Mouse (Mus musculus): ENCODE results near the gene Magi1.
A peak's percentile ranks its signal among the peaks of the same experiment; 100 is the strongest.

Magi1 gene

DNA sequence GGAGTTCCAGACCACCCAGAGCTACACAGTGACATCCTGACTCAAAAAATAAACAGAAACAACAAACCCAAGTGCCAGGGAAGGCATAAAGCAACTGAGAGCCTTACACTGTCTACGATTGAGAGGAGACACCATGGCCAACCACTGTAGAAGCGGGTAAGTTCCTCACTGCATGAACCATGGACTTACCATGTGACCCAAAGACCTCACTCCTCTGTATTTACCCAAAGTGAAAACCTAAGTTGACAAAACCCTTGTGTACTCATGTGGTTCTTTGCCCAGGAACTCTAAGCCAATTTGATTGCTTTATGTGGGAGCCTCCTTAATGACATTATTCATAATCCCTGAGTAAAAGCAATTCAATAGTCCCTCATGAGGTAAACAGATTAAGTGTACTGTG lies 382.3 kb downstream of the Magi1 start:
- DNase-seq (ENCODE audit: low read depth, low spot score) = no peak

DNA sequence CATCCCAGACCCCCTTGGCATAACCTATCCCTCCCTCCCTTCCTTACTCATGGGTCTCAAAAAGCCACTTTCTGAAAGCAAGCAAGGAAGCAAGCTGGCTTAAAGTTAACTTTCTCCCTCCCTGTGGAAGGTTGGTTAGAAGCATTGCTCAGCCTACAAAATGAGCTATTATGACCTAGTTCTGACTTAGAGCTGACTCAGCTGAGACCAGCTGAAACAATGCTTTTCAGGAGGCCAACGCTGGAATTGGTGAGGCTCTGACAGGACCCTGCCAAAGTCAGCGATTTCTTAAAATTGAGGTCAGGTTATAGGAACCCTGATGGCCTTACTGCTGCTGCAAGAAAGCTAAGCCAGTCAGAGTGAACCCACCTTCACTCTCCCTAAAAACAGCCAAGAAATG lies 386.2 kb downstream of the Magi1 start:
- DNase-seq (ENCODE audit: low read depth, low spot score) = no peak

DNA sequence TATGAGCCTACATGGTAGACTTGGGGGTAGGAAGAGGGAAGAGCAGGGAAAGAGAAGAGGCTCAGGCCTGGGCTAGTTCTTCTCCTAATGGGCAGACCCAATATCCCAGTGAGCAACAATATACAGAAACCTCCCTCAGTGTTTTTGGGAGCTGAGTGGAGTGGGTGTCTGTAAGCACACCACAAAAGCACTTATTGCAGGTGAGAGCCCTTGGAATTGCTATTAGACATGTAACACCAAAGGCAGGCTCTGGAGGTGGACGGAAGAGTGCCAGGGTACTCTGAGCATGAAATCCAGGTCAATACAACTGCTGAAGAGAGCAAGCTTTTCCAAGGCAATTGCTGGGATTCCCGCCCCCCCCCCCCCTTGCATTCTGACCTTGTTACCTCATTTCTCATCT lies 388.0 kb downstream of the Magi1 start:
- DNase-seq (ENCODE audit: low read depth, low spot score) = no peak

- no peak for DNase-seq (ENCODE audit: low read depth, low spot score)
These were observed 389.8 kb downstream of the Magi1 start for GRCm38 (mm10) chr6:93893956-93894355.

GRCm38 (mm10) chr6:93892922-93893321 lies 390.8 kb downstream of the Magi1 start:
- DNase-seq (ENCODE audit: low read depth, low spot score) = no peak

DNA sequence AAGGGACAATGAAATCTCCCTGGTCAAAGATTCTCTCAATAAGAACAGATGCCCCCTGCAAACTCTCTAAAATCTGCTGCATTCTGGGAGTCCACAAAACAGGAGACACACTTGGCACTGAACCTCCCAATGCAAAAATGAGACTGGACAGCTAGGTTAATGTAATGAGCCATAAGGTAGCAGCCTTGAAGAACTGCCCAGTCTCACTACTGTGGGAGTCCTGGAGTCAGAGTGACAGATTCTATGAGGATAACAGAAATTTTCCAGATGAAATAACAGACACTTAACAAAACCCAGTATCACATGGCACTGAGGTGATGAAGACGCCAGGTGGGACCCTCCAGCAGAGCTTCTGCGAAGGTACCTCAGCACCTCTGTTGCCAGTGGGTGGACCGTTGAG lies 393.7 kb downstream of the Magi1 start:
- no peak for DNase-seq (ENCODE audit: low read depth, low spot score)

- no peak for DNase-seq (ENCODE audit: low read depth, low spot score)
These were observed 406.4 kb downstream of the Magi1 start for GRCm38 (mm10) chr6:93877337-93877736.

GRCm38 (mm10) chr6:93874936-93875335 lies 408.8 kb downstream of the Magi1 start:
- no peak for DNase-seq (ENCODE audit: low read depth, low spot score)

GRCm38 (mm10) chr6:93874376-93874775 lies 409.3 kb downstream of the Magi1 start:
- no peak for DNase-seq (ENCODE audit: low read depth, low spot score)

- DNase-seq (ENCODE audit: low read depth, low spot score) = peak; percentile 58
These were observed 410.2 kb downstream of the Magi1 start for GRCm38 (mm10) chr6:93873536-93873935.

DNA sequence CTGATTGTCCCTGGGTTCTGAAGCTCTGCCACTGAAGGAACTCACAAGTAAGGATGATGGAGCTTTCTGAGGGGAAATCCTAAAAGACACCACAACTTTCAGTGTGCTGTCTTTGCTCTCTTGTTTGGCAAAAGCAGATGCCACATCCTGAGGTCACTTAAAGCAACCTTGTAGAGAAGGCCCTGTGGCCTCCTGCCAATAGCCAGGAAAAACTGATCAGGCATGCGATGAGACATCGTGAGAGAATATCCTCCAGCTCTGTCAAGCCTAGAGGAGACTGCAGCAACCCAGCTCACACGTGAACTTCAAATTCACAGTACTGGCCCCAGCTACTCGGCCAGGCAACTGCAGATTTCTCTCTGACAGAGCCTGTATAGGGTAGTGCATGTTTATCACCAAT lies 412.2 kb downstream of the Magi1 start:
- no peak for DNase-seq (ENCODE audit: low read depth, low spot score)

- DNase-seq (ENCODE audit: low read depth, low spot score) = no peak
These were observed 413.7 kb downstream of the Magi1 start for GRCm38 (mm10) chr6:93870023-93870422.

DNA sequence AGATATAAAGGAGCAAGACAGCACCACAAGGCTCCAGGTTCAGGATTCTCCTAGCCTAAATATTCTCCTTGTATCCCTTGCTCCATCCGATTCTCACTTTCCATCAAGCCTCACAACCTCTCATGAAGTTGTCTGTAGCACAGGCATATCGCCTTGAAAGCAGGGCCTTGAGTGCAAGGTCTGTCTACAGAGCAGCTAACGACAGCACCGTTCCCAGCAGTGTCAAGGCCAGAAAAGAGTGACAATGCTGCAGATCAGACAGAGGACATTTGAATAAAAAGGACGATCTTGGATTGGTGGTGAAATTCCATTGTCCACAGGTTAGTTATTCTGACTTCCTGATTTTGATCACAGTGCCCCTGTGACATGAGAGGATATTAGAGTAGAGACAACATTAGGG lies 421.5 kb downstream of the Magi1 start:
- no peak for DNase-seq (ENCODE audit: low read depth, low spot score)

DNA sequence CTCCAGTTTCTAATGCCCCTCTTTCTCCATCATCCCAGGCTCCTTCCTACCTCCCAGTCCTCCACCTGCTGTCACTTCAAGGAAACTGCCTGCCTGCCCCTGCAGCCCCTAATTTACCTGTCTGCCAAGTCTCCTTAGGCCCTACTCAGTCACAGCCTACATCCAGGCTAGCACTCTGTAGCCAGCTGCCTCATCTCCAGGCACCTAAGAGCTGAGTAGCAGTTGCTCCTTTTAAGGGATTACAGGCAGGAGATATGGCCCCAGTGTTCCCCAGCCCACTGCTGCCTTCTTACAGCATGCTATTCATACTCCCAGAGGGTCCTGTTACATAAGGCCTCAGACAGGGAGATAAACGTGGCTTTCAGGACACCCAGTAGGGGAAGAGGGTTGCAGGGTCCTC lies 426.9 kb downstream of the Magi1 start:
- DNase-seq (ENCODE audit: low read depth, low spot score) = no peak

DNA sequence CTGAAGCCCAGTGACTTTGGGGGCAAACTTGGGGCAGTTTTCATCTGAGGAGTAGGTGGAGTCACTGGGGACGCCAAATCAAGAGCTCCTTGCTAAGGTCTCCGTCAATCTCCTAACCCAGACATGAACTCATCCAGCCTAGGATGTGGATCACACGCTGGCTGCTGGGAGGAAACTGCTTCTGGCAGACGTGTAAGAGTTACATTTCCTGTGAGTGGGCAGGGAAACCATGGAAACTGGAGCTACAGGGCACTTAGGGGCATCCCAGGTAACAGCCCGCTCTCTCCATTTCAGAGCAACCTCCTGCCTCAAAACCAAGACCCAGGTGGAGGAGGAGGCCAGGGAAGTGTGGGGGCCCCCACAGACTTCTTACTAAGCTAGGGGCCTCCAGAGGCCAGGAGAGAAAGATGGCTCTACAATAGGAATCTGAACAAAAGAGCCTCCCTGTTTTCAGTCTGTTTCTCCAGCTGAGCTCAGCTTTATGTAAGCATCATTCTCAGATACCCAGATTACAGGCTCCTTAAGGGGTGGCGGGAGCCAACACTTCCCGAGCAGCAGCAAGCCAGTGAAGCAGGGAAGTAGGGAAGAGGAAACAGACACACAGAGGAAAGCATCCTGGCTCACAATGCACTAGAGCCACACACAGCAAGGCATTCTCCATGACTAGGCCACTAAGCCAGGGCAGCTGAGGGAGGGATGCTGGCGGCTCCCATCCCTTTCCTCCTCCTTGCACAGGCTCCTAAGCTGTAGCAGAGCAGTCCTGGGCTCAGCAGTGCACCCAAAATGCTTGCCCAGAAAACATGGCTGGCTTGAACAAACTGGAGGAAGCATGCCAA lies 427.7 kb downstream of the Magi1 start:
- no peak for DNase-seq (ENCODE audit: low read depth, low spot score)

DNA sequence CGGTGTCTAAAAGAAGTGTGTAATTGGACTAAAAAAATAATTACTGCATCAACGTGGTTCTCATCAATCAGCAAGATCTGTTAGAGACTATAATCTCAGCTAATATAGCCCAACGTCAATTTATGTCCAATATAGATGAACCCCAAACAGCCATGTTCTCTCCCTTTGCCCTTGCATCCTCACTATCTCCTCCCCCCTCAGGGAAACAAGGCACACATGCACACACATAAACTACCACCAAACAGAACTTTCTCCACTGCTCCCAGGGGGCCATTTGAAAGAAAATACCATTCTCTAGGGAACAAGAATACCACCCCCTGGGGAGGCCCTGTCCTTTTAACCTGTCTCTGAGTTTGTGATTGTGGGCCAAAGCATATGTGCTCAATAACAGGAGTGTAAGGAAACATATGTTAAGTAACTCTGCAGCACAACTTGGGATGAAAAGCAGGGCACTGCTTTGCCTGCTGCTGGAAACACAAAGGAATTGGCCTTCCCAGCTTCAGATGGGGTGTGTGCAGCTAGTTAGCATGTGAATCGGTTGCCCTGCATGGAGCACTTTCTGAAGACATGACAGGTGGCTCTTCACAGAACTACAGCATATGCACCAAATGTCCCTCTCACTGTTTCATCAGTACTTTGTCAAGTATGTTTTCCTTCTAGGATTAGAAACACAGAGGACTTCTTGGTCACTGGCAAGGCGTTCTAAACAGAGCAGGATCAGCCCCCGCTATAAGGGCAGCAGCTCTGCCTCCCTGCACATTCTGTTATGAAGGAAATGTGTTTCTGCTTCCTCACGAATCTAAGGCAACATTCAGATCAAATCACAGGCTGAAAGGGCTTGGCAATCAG lies 434.6 kb downstream of the Magi1 start:
- peak; percentile 36 for DNase-seq (ENCODE audit: low read depth, low spot score)

DNA sequence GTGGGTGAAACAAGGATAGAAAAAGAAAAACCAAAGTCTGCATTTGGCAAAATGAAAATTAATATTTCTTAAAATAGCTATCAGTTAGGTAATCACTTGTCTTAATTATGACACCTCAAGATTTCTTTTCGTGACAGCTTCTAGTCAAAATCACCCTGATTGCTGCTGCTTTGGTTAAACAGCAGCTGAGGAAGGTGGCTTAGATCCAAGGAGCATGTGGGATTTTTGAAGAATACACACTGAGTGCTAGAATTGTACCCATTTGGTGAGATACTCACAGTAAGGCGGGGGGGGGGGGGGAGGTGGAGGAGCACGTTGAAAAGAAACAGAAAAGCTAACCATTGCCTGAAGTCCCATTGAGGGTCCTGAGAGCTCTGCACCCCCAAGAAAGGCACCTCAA lies 438.2 kb downstream of the Magi1 start:
- no peak for DNase-seq (ENCODE audit: low read depth, low spot score)

DNA sequence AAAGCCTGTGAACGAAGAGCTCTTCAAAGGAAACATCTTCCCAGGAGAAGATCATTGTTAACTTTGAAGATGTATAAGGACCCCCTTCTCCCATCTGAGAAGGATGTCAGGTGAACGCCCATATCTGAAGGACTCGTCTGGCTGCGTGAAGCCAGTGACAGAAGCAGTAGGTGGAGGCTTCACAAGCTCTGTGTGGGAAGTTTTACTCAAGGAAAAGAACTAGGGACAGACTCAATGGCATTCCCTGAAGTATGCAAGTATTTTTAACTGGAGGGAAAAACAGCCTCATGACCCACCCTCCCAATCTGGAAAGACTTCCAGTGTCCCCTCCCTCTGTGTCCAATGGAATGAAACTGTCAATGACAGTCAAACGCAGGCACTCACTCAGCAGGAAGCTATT lies 438.6 kb downstream of the Magi1 start:
- DNase-seq (ENCODE audit: low read depth, low spot score) = no peak

GRCm38 (mm10) chr6:93844576-93844975 lies 439.1 kb downstream of the Magi1 start:
- no peak for DNase-seq (ENCODE audit: low read depth, low spot score)

DNA sequence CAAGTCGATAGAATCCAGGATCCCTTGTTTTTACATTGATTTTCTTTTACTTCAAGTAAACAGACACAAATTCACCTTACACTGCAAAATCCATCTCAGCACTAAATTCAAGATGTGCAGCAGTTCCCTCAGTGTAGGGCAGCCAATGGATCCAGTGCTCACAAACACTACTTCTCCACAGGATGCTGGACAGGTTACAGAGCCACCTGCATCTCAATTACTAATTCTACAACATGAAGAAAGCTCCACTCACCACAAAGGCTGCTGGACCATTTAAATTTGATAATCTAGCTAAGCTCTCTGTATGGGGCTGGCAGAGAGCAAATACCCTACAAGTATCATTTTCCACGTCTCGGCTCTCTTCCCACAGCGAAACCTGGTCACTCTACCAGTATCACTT lies 445.3 kb downstream of the Magi1 start:
- DNase-seq (ENCODE audit: low read depth, low spot score) = no peak

GRCm38 (mm10) chr6:93836585-93836984 lies 447.1 kb downstream of the Magi1 start:
- no peak for DNase-seq (ENCODE audit: low read depth, low spot score)

GRCm38 (mm10) chr6:93835211-93835610 lies 448.5 kb downstream of the Magi1 start:
- no peak for DNase-seq (ENCODE audit: low read depth, low spot score)

DNA sequence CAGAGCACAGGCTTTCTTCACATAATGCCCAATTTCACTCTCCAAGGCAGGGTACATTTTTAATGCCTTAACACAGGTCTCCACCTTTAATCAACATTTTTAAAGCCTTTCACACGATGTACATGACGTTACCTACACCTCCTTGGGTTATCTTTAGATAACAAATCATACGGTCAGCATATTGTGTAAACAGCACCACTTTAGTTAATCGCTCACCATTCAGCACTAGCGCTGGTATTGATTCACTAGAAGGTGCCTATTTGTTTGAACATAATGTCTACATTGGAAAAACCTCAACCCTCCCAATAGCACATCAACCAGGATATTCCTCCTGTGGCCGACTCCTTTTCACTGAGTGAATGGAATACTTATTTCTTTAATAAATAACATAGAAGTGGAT lies 455.5 kb downstream of the Magi1 start:
- DNase-seq (ENCODE audit: low read depth, low spot score) = no peak
